Mouse (Mus musculus): ENCODE results near the gene Nkrf. TPM values are rescaled to one million over a fixed set of nuclear protein-coding genes. Genes with fewer than 3 reads are reported as not detected.

Gene Nkrf
- polyA plus RNA-seq, 1 experiment from 2014 or later = 1.3 TPM

DNA sequence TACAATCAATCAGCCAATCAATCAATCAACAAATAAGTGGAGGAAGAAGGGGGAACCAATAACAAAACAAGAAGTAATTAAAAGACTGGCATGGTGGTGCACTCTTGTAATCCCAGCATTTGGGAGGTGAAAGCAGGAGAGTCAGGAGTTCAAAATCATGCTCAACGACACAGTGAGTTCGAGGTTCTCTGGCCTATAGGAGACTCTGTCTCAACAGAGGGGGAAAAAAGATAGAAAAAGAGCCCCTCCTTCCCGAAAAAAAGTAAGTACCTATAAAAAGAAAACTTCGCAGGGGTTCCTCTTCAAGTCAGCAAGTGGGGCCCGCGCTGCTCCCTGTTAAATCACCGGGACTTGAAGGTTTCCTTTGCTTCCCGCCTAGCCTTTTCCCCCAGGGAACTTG is 28.9 kb downstream of the Nkrf start, which contains the start of the genes Ube2a and C330007P06Rik:
Ube2a (plus strand) TSS at position 136 of the 400 bp plus-strand sequence.
C330007P06Rik (minus strand) TSS at position 347 of the 400 bp plus-strand sequence.
- Histone ChIP-seq H3K27ac (ENCODE audit: low read depth, low read length) (peak within 1 kb of the TSS; percentile 70), H3K9ac (ENCODE audit: low read depth, low read length) (peak within 1 kb of the TSS; percentile 79), H3K4me2 (peak within 1 kb of the TSS; percentile 67), H3K9me3 (replicated peaks; ENCODE audit: control insufficient read depth, low read length) (no peaks in the 10 kb centered on the region), H3K4me3 (ENCODE audit: low read depth, low read length) (peak within 1 kb of the TSS; percentile 69), H3K4me1 (ENCODE audit: control insufficient read depth, insufficient read depth, low read length) (no peaks in the 10 kb centered on the region), H3K36me3 (ENCODE audit: control insufficient read depth, insufficient read depth, low read length) (no peaks in the 10 kb centered on the region), H3K27me3 (ENCODE audit: control insufficient read depth, insufficient read depth, low read length) (no peaks in the 10 kb centered on the region)
- 21% methylated on average over 8 of the region's 8 CpGs for WGBS (ENCODE audit: insufficient replicate concordance)
- peak; percentile 22; the same call in 1 of the 2 replicates for ATAC-seq (replicated peaks; ENCODE audit: insufficient number of reproducible peaks, low FRiP score, low TSS enrichment)

DNA sequence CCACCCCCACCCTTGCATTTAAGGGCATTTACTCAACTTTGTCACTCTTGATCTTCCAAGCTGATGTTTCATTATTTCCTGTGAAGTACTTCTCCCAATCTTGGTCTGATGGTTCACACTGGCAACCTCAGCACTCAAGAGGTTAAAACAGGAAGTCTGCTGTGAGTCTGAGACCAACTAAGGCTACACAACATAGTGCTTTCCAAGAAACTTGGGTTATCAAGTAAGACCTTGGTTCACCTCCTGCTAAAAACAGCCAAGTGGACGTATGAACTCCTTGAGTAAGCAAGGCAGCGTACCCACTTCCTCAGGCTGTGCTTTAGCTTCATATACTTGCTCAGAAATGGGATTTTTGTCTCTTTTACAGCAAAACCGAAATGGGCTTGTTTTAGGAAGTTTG is 32.3 kb downstream of the Nkrf start:
- H3K4me2 ChIP-seq = no peak overlapping the region
- no peaks in the 10 kb centered on the region for H3K4me1 ChIP-seq (ENCODE audit: control insufficient read depth, insufficient read depth, low read length)
- no peak overlapping the region for H3K4me3 ChIP-seq (ENCODE audit: low read depth, low read length)
- WGBS (ENCODE audit: insufficient replicate concordance) = 61% methylated on average over 3 of the region's 3 CpGs
- H3K27me3 ChIP-seq (ENCODE audit: control insufficient read depth, insufficient read depth, low read length) = no peaks in the 10 kb centered on the region
- ATAC-seq (replicated peaks; ENCODE audit: insufficient number of reproducible peaks, low FRiP score, low TSS enrichment) = no peak
- no peak overlapping the region for H3K9ac ChIP-seq (ENCODE audit: low read depth, low read length)
- no peaks in the 10 kb centered on the region for H3K9me3 ChIP-seq (replicated peaks; ENCODE audit: control insufficient read depth, low read length)
- H3K27ac ChIP-seq (ENCODE audit: low read depth, low read length) = no peak overlapping the region
- no peaks in the 10 kb centered on the region for H3K36me3 ChIP-seq (ENCODE audit: control insufficient read depth, insufficient read depth, low read length)

DNA sequence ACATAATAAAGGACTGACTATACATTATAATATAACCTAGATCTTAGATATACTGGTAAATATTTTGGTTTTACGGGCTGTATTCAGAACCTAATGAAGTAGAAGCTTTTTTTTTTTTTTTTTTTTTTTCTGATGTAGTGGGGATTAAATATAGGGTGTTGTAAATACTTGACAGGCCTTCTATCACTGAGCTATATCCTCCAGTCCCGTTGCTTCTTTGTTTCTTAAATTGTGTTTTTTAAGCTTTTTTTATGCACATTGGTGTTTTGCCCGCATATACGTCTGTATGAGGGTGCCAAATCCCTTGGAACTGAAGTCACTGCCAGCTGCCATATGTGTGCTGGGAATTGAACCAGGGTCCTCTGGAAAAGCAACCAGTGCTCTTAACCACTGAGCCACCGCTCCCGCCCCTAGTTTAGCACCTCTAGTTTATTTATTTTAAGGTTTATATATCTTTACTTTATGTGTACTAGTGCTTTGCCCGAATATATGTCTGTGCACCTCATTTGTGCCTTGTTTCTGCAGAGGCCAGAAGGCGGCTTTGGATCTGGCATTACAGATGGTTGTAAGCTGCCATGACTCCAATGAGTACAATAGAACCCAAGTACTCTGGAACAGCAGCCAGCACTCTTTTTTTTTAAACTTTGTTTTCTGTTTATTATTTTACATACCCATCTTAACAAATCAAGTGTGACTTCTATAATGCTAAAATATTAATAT is 37.9 kb downstream of the Nkrf start:
- H3K9ac ChIP-seq (ENCODE audit: low read depth, low read length) = 0 out of 2 replicates have a peak overlapping the region, but pooled peaks have one; percentile 54
- no peak for ATAC-seq (replicated peaks; ENCODE audit: insufficient number of reproducible peaks, low FRiP score, low TSS enrichment)
- H3K9me3 ChIP-seq (replicated peaks; ENCODE audit: control insufficient read depth, low read length) = no peaks in the 10 kb centered on the region
- peak overlapping the region; percentile 45 for H3K4me2 ChIP-seq
- H3K27ac ChIP-seq (ENCODE audit: low read depth, low read length) = no peak overlapping the region
- peaks cover 3% of the 10 kb centered on the region; the same call in 1 of the 2 replicates for H3K4me1 ChIP-seq (ENCODE audit: control insufficient read depth, insufficient read depth, low read length)
- WGBS (ENCODE audit: insufficient replicate concordance) = 50% methylated on average over 8 of the region's 8 CpGs
- no peaks in the 10 kb centered on the region for H3K27me3 ChIP-seq (ENCODE audit: control insufficient read depth, insufficient read depth, low read length)
- peak overlapping the region; percentile 44 for H3K4me3 ChIP-seq (ENCODE audit: low read depth, low read length)
- H3K36me3 ChIP-seq (ENCODE audit: control insufficient read depth, insufficient read depth, low read length) = no peaks in the 10 kb centered on the region

DNA sequence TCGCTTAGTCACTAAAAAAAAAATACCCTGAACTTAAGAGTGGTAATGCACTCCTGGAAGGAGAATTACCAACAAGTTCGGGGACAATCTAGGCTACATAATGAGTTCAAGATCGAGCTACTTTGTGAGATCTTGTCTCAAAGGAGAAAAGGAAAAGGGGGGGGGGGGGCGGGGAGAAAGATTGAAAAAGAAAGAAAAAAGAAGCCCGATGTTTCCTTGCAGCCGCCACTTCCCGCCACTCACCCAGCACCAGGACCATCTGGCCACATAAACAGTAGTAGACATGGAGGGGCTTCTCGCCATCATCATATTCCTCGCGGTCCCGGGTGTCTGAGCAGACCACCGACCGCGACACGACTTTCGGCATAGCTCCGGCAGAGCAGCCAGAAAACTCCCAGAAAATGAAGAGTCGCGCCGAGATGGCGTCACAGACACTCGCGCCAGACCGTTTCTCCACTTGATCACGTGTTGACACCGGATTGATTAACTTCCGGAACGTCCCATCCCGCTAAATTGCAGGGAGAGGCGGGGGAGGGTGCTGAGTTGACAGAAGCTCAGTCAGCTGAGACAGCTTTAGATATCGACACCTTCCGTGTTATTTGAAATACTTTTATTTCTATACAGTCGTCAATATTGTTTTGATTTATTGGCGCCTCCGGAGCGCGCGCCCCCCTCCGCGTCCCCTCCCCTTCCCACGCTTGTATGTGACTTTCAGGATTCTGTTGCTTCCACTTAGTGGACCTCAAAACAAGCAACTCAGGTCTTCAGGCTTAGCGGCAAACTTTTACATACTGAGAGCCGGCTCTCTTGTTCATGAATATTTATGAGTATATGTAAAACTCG is 38.7 kb downstream of the Nkrf start:
- Histone ChIP-seq H3K27me3 (ENCODE audit: control insufficient read depth, insufficient read depth, low read length) (no peaks in the 10 kb centered on the region), H3K27ac (ENCODE audit: low read depth, low read length) (no peak overlapping the region; the same call in 1 of the 2 replicates), H3K36me3 (ENCODE audit: control insufficient read depth, insufficient read depth, low read length) (no peaks in the 10 kb centered on the region), H3K4me1 (ENCODE audit: control insufficient read depth, insufficient read depth, low read length) (peaks cover 3% of the 10 kb centered on the region; the same call in 1 of the 2 replicates), H3K9ac (ENCODE audit: low read depth, low read length) (peak overlapping the region; percentile 62; the same call in 1 of the 2 replicates), H3K9me3 (replicated peaks; ENCODE audit: control insufficient read depth, low read length) (no peaks in the 10 kb centered on the region), H3K4me3 (ENCODE audit: low read depth, low read length) (peak overlapping the region; percentile 44), H3K4me2 (peak overlapping the region; percentile 61)
- WGBS (ENCODE audit: insufficient replicate concordance) = 15% methylated on average over 43 of the region's 44 CpGs
- ATAC-seq (replicated peaks; ENCODE audit: insufficient number of reproducible peaks, low FRiP score, low TSS enrichment) = peak; percentile 74; the same call in 1 of the 2 replicates

DNA sequence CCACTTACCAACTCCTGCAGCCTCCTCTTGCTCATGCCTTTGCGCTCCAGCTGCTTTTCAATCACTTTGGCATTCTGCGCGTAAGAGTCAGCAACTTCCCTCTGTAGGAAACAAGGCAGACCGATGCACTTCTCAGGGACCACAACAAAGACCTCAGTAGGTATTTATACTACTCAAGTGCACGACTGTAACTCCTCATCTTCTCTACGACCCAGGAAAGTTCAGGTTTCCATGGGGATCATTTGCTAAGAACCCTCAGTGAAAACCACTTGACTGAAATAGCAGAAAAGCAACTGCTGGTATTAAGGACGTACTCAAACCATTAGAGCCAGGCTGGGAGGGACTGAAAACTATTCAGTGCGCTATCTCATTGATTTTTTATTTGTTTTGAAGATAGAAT is 50.1 kb downstream of the Nkrf start:
- no peaks in the 10 kb centered on the region for H3K9me3 ChIP-seq (replicated peaks; ENCODE audit: control insufficient read depth, low read length)
- WGBS (ENCODE audit: insufficient replicate concordance) = 79% methylated on average over 8 of the region's 8 CpGs
- no peak for ATAC-seq (replicated peaks; ENCODE audit: insufficient number of reproducible peaks, low FRiP score, low TSS enrichment)

DNA sequence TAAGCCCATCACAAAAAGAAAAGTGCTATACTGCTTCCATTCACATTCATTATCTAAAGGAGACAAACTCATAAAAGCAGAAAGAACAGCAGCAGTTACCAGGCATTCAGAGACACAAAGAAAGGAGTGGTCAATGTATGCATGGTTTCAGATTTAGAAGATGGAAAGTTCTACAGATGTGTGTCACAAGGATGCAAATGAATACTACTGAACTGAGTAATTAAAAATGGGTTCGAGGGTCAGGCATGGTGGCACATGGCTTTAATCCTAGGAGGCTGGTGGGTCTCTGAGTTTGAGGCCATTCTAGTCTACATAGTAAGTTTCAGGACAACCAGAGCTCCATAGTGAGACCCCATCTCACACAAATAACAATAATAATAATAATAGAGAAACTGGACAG is 55.5 kb downstream of the Nkrf start:
- no peaks in the 10 kb centered on the region for H3K9me3 ChIP-seq (replicated peaks; ENCODE audit: control insufficient read depth, low read length)
- H3K27me3 ChIP-seq (ENCODE audit: control insufficient read depth, insufficient read depth, low read length) = no peaks in the 10 kb centered on the region
- H3K9ac ChIP-seq (ENCODE audit: low read depth, low read length) = no peak overlapping the region
- no peak overlapping the region for H3K4me2 ChIP-seq
- H3K36me3 ChIP-seq (ENCODE audit: control insufficient read depth, insufficient read depth, low read length) = no peaks in the 10 kb centered on the region
- no peak for ATAC-seq (replicated peaks; ENCODE audit: insufficient number of reproducible peaks, low FRiP score, low TSS enrichment)
- H3K27ac ChIP-seq (ENCODE audit: low read depth, low read length) = no peak overlapping the region
- WGBS (ENCODE audit: insufficient replicate concordance) = 70% methylated on average over 1 of the region's 1 CpGs
- H3K4me1 ChIP-seq (ENCODE audit: control insufficient read depth, insufficient read depth, low read length) = no peaks in the 10 kb centered on the region
- no peak overlapping the region for H3K4me3 ChIP-seq (ENCODE audit: low read depth, low read length)

More for the DNA sequence above, 50.1 kb downstream of the Nkrf start:
- no peak overlapping the region for H3K4me2 ChIP-seq
- no peak overlapping the region for H3K4me3 ChIP-seq (ENCODE audit: low read depth, low read length)
- H3K36me3 ChIP-seq (ENCODE audit: control insufficient read depth, insufficient read depth, low read length) = no peaks in the 10 kb centered on the region
- H3K4me1 ChIP-seq (ENCODE audit: control insufficient read depth, insufficient read depth, low read length) = no peaks in the 10 kb centered on the region
- H3K27ac ChIP-seq (ENCODE audit: low read depth, low read length) = no peak overlapping the region
- H3K9ac ChIP-seq (ENCODE audit: low read depth, low read length) = no peak overlapping the region
- H3K27me3 ChIP-seq (ENCODE audit: control insufficient read depth, insufficient read depth, low read length) = no peaks in the 10 kb centered on the region

DNA sequence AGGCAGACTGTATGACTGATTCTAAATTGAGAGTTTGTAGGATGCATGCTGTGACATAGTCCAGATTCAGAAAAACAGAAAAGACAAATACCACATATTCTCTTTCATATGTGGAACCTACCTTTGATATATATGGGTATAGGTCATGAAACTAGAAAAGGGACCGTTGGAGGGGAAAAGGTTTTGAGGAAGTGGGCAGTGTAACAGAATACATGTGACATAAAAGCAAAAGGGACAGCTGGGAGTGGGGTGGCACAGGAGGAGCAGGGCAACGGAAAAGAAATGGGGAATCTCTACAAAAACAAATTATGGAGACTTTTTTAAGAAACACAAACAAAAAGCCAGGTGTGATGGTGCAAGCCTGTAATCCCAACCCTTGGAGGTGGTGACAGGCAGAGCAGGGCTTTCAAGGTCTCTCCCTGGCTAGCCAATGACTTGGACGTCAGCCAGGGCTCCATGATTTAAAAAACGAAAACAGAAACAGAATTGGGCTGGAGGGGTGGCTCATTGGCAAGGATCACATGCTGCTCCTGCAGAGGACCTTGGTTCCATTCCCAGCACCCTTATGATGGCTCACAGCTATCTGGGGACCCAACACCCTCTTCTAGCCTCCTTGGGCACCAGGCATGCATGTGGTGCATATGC is 59.2 kb downstream of the Nkrf start:
- no peaks in the 10 kb centered on the region for H3K4me1 ChIP-seq (ENCODE audit: control insufficient read depth, insufficient read depth, low read length)
- H3K4me2 ChIP-seq = no peak overlapping the region
- no peaks in the 10 kb centered on the region for H3K36me3 ChIP-seq (ENCODE audit: control insufficient read depth, insufficient read depth, low read length)
- no peaks in the 10 kb centered on the region for H3K27me3 ChIP-seq (ENCODE audit: control insufficient read depth, insufficient read depth, low read length)
- no peak overlapping the region for H3K27ac ChIP-seq (ENCODE audit: low read depth, low read length)
- no peak overlapping the region for H3K9ac ChIP-seq (ENCODE audit: low read depth, low read length)
- no peak for ATAC-seq (replicated peaks; ENCODE audit: insufficient number of reproducible peaks, low FRiP score, low TSS enrichment)
- H3K9me3 ChIP-seq (replicated peaks; ENCODE audit: control insufficient read depth, low read length) = no peaks in the 10 kb centered on the region
- no peak overlapping the region for H3K4me3 ChIP-seq (ENCODE audit: low read depth, low read length)
- 76% methylated on average over 4 of the region's 4 CpGs for whole genome bisulfite sequencing (ENCODE audit: insufficient replicate concordance)

DNA sequence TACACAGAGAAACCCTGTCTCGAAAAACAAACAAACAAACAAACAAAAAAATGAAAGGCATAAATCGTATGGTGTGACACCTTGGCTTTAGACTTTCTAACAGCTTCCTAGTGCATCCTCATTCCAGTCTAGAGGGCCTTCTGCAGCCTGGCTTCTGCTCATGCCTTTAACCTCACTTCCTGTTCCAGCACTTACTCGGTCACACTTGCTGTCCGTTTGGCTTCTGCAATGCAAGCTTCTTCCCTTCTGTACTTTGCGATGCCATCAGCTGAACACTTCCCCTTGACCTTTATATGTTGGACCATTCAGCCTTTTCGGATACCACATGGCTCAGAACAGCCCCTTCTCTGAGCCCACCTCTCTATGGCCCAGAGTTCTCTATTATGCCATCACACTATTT is 61.0 kb downstream of the Nkrf start:
- Histone ChIP-seq H3K36me3 (ENCODE audit: control insufficient read depth, insufficient read depth, low read length) (no peaks in the 10 kb centered on the region), H3K27me3 (ENCODE audit: control insufficient read depth, insufficient read depth, low read length) (no peaks in the 10 kb centered on the region), H3K4me1 (ENCODE audit: control insufficient read depth, insufficient read depth, low read length) (no peaks in the 10 kb centered on the region), H3K9ac (ENCODE audit: low read depth, low read length) (no peak overlapping the region), H3K27ac (ENCODE audit: low read depth, low read length) (no peak overlapping the region), H3K4me2 (no peak overlapping the region), H3K9me3 (replicated peaks; ENCODE audit: control insufficient read depth, low read length) (no peaks in the 10 kb centered on the region), H3K4me3 (ENCODE audit: low read depth, low read length) (no peak overlapping the region)
- 71% methylated on average over 6 of the region's 6 CpGs for WGBS (ENCODE audit: insufficient replicate concordance)
- no peak for ATAC-seq (replicated peaks; ENCODE audit: insufficient number of reproducible peaks, low FRiP score, low TSS enrichment)

Data from heart, embryonic 11.5 days (tissue).